Mouse (Mus musculus) heart, adult 2 months (tissue): ENCODE results near the gene Rnf130.

ENCODE experiments used
- CTCF ChIP-seq: fragments of 200-600 bp; IDR thresholded peaks from 2 replicates; pipeline ENCODE4 v1.8.1; 2022; ENCODE audit warnings: antibody characterized with exemption, mild to moderate bottlenecking, moderate library complexity
- POLR2A ChIP-seq: fragments of 200-500 bp; IDR thresholded peaks from 2 replicates; pipeline ENCODE4 v1.6.1; 2011; ENCODE audit warnings: mild to moderate bottlenecking, low read depth, low read length, control low read depth; ENCODE audit not compliant: insufficient read depth

- TF ChIP-seq CTCF (no peak), POLR2A (no peak)
These were observed 70.5 kb downstream of the Rnf130 start for GRCm38 (mm10) chr11:50095661-50096060.
